Mouse (Mus musculus) neural tube, embryonic 13.5 days (tissue): ENCODE results near the gene Men1. TPM values are rescaled to one million over a fixed set of nuclear protein-coding genes. Genes with fewer than 3 reads are reported as not detected.
A peak's percentile ranks its signal among the peaks of the same experiment; 100 is the strongest.

Experiments
- ATAC-seq: fragments of 200-750 bp; cut with Nextera tagmentation; 2 replicates; pipeline ENCODE4 v1.8.0; 2017; ENCODE audit warnings: low read depth, mild to moderate bottlenecking, moderate TSS enrichment, moderate library complexity
- H3K27ac ChIP-seq: fragments of 300-500 bp; sonication (generic); replicated peaks from 2 replicates; pipeline ENCODE4 v1.5.1; 2015; ENCODE audit warnings: moderate library complexity, mild to moderate bottlenecking, inconsistent platforms
- H3K27me3 ChIP-seq: fragments of 300-500 bp; sonication (generic); 2 replicates; pipeline ENCODE4 v1.6.1; 2015; ENCODE audit warnings: mild to moderate bottlenecking, inconsistent platforms
- H3K36me3 ChIP-seq: fragments of 300-500 bp; sonication (generic); 2 replicates; pipeline ENCODE4 v1.6.1; 2015; ENCODE audit warnings: mild to moderate bottlenecking, inconsistent platforms
- H3K4me1 ChIP-seq: fragments of 300-500 bp; sonication (generic); replicated peaks from 2 replicates; pipeline ENCODE4 v1.6.1; 2015; ENCODE audit warnings: inconsistent platforms
- H3K4me2 ChIP-seq: fragments of 300-500 bp; sonication (generic); 2 replicates; pipeline ENCODE4 v1.6.1; 2015; ENCODE audit warnings: inconsistent platforms, mild to moderate bottlenecking, moderate library complexity
- H3K4me3 ChIP-seq: fragments of 300-500 bp; sonication (generic); 2 replicates; pipeline ENCODE4 v1.5.1; 2015; ENCODE audit warnings: mild to moderate bottlenecking, inconsistent platforms
- H3K9ac ChIP-seq: fragments of 300-500 bp; sonication (generic); 2 replicates; pipeline ENCODE4 v1.6.1; 2015; ENCODE audit warnings: moderate library complexity, mild to moderate bottlenecking, inconsistent platforms
- H3K9me3 ChIP-seq: fragments of 300-500 bp; sonication (generic); 2 replicates; pipeline ENCODE4 v1.6.1; 2016; ENCODE audit warnings: inconsistent platforms
- WGBS: fragments of 180-500 bp; shearing (Covaris S2); methylation state at CpG from one replicate; pipeline ENCODE4 v1.1.7; 2015; 5-methylcytosine and 5-hydroxymethylcytosine counted together
- polyA plus RNA-seq: library from polyadenylated mRNA; unstranded; fragments of >200 nt; fragmentation: Nextera tagmentation; extraction: Ambion mirVana; gene quantifications from 2 replicates; pipeline ENCODE4 v1.2.1, GENCODE M21; 2015

The Men1 gene
- polyA plus RNA-seq, 1 experiment from 2014 or later: 71.5 TPM

DNA sequence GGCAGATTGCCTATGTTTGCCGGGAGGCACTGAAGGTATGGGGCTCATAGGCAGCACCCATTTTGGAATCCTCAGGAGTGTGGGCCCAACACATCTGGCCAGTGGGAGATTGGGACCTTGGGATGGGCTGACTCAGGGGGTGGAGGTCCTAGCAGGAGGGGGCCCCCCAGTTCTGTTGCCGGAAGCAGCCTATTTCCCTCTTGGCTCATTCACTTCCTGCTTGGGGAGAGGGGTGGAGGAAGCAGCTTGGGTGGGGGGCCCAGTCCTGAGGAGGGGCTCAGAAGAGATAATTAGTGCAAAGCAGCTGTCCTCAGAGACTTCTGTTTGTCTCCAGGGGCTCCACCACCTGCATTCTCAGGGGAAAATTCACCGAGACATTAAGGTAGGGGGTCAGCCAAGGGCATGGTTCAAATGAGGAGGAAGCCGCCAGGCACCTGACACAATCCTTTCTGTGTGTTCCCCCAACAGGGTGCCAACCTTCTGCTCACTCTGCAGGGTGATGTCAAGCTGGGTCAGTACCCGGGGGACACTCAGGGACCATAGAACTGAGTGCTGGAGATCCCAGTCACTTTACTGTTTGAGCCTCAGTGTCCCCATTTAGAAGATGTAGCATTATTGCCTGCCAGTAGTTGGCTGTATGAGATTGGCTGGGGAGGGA is 7.6 kb downstream of the Men1 start:
- H3K36me3 ChIP-seq: peaks cover 78% of the 10 kb centered on the region
- no peaks in the 10 kb centered on the region for H3K9me3 ChIP-seq
- H3K4me3 ChIP-seq: peak overlapping the region; percentile 59; the same call in 1 of the 2 replicates
- H3K9ac ChIP-seq: no peak overlapping the region
- ATAC-seq: no peak
- peak overlapping the region; percentile 85 for H3K4me2 ChIP-seq
- peaks cover 20% of the 10 kb centered on the region for H3K4me1 ChIP-seq
- WGBS: 70% methylated on average over 5 of the region's 5 CpGs
- no peak overlapping the region; the same call in 1 of the 2 replicates for H3K27ac ChIP-seq
- H3K27me3 ChIP-seq: no peaks in the 10 kb centered on the region

DNA sequence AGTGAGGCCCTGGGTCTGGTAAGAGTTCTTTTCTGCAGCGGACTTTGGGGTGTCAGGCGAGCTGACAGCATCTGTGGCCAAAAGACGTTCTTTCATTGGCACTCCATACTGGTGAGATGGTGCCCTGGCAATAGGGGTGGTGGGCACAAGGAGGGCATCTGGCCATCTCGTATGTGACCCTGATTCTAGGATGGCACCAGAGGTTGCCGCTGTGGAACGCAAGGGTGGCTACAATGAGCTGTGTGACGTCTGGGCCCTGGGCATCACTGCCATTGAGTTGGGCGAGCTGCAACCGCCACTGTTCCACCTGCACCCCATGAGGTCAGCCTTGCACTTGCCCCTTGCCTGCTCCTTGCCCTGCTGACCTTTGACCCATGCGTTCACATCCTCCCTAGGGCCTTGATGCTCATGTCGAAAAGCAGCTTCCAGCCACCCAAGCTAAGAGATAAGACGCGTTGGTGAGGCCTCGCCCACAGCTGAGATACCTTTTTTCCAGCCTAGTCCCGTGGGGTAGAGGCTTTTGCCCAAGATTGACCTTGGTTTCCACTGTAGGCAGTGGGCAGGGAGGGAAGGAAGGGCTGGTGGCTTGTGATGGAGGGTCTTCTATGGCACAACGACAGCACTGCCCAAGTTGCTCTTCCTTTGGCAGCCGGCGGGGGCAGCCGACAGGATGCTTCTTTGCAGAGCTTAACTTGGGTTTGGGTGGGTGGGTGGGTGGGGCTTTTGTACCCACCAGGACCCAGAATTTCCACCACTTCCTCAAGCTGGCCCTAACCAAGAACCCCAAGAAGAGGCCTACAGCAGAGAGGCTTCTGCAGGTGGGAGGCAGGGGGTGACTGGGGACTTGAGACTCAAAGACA is 8.5 kb downstream of the Men1 start:
- Histone ChIP-seq H3K4me3 (no peak overlapping the region), H3K27ac (no peak overlapping the region), H3K9ac (no peak overlapping the region), H3K9me3 (no peaks in the 10 kb centered on the region), H3K4me1 (peaks cover 18% of the 10 kb centered on the region), H3K27me3 (no peaks in the 10 kb centered on the region), H3K36me3 (peaks cover 78% of the 10 kb centered on the region), H3K4me2 (no peak overlapping the region)
- ATAC-seq: no peak
- WGBS: 89% methylated on average over 19 of the region's 19 CpGs

DNA sequence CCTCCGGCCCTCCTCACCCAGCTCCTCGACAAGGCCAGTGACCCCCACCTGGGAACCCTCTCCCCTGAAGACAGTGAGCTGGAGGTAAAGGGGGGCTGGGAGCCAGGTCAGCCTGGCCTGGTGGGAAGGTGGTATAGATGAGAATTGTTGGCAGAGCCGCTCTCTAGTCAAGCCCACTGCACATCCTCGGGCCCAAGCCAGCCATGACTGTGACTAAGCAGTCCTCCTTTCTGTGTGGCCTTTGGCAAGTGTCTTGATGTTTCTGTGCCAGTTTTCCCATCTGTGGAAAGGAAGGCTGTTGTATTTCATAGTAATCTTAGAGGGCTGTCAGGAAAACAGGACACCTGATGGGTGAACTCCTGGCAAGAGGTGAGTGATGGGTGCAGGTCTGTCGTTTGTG is 9.2 kb downstream of the Men1 start:
- ATAC-seq: no peak
- peaks cover 78% of the 10 kb centered on the region for H3K36me3 ChIP-seq
- WGBS: 86% methylated on average over 5 of the region's 5 CpGs

DNA sequence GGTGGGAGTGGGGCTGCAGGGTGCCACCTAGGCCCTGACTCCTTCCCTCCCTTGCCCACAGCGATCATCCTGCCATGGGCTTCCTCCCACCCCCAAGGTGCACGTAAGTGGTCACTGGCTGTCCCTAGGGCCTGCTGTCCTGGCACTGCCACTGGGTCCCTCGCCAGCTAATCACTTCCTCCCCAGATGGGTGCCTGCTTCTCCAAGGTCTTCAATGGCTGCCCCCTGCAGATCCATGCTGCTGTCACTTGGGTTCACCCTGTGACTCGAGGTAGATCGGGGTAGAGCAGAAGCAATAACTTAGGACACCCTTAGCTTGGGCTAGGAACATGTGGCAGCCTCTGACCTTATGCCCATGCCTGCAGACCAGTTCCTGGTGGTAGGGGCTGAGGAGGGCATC is 11.2 kb downstream of the Men1 start:
- Histone ChIP-seq H3K36me3 (peaks cover 83% of the 10 kb centered on the region), H3K4me2 (no peak overlapping the region), H3K9me3 (no peaks in the 10 kb centered on the region), H3K27me3 (no peaks in the 10 kb centered on the region), H3K4me3 (no peak overlapping the region), H3K9ac (no peak overlapping the region), H3K4me1 (peaks cover 7% of the 10 kb centered on the region), H3K27ac (no peak overlapping the region)
- WGBS: 90% methylated on average over 5 of the region's 5 CpGs
- ATAC-seq: no peak

More for the DNA sequence above, 9.2 kb downstream of the Men1 start:
- no peaks in the 10 kb centered on the region for H3K9me3 ChIP-seq
- peaks cover 18% of the 10 kb centered on the region for H3K4me1 ChIP-seq
- no peak overlapping the region for H3K27ac ChIP-seq
- H3K4me3 ChIP-seq: no peak overlapping the region
- H3K27me3 ChIP-seq: no peaks in the 10 kb centered on the region
- H3K4me2 ChIP-seq: no peak overlapping the region
- no peak overlapping the region for H3K9ac ChIP-seq

DNA sequence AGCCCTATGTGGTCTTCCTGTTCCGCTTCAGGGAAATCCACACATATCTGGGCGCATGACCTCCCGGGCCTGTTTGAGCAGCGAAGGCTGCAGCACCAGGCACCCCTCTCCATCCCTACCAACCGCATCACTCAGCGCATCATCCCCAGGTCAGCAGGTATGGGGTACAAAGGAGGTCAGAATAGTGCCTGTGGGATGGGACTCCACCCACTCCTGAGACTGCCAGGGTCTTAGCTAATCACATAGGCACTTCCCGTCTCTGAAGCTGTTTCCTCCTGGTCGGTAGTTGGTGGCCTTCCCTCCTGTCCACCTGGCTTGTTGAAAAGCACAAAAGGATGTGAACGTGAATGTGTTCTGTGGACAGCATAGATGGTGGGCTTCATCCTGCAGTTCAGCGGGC is 11.9 kb downstream of the Men1 start:
- peaks cover 86% of the 10 kb centered on the region for H3K36me3 ChIP-seq
- 87% methylated on average over 10 of the region's 10 CpGs for WGBS
- H3K4me2 ChIP-seq: no peak overlapping the region
- no peaks in the 10 kb centered on the region for H3K9me3 ChIP-seq
- H3K9ac ChIP-seq: no peak overlapping the region
- H3K27me3 ChIP-seq: no peaks in the 10 kb centered on the region
- no peak overlapping the region for H3K27ac ChIP-seq
- no peak for ATAC-seq
- peaks cover under 1% of the 10 kb centered on the region; the same call in 1 of the 2 replicates for H3K4me1 ChIP-seq
- H3K4me3 ChIP-seq: no peak overlapping the region

DNA sequence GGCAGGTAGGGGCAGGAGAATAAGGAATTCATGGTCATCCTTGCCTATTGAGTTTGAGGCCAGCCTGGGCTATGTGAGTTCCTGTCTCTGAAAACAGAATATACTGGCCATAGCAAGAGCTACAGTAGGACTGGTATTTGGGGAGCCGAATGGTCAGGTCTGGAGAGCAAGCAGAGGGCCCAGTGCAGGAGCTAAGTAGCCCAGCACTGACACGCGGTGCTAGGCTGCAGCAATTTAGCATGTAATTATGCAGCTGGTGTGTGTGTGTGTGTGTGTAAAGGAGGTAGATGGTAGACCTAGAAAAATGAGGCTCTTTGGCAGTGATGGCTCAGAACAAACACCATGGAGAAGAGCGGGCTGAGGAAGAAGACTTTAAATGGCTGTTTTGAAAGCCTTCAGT is 12.8 kb downstream of the Men1 start:
- no peaks in the 10 kb centered on the region for H3K9me3 ChIP-seq
- H3K4me2 ChIP-seq: no peak overlapping the region
- 94% methylated on average over 4 of the region's 4 CpGs for WGBS
- no peak for ATAC-seq
- no peaks in the 10 kb centered on the region; the same call in 1 of the 2 replicates for H3K4me1 ChIP-seq
- no peak overlapping the region for H3K9ac ChIP-seq
- H3K4me3 ChIP-seq: no peak overlapping the region
- H3K27me3 ChIP-seq: no peaks in the 10 kb centered on the region
- H3K36me3 ChIP-seq: peaks cover 87% of the 10 kb centered on the region
- H3K27ac ChIP-seq: no peak overlapping the region

DNA sequence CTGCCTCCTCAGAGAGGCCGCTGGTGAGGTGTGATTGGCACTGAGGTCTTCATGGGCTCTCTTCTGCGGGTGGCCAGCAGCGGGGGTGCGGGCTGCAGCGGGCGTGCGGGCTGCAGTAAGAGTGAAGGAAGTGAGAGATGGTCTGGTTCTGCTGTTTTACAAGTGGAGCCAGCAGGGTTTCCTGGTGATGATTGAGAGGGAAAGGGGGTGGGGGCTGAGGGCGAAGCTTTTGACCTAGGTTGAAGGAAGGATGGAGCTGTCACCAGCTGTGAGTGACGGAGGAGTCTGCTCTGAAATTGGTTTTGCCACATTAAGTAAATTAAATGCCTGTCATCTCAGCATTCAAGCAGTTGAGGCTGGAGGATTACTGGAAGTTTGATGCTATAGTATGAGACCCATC is 13.9 kb downstream of the Men1 start:
- no peaks in the 10 kb centered on the region; the same call in 1 of the 2 replicates for H3K4me1 ChIP-seq
- H3K36me3 ChIP-seq: peaks cover 89% of the 10 kb centered on the region
- peak overlapping the region; percentile 38; the same call in 1 of the 2 replicates for H3K27ac ChIP-seq
- 0 out of 2 replicates have a peak overlapping the region, but pooled peaks have one; percentile 5 for H3K9ac ChIP-seq
- no peaks in the 10 kb centered on the region for H3K27me3 ChIP-seq
- WGBS: 53% methylated on average over 9 of the region's 9 CpGs
- no peak overlapping the region for H3K4me2 ChIP-seq
- no peak for ATAC-seq
- H3K4me3 ChIP-seq: no peak overlapping the region
- H3K9me3 ChIP-seq: no peaks in the 10 kb centered on the region

DNA sequence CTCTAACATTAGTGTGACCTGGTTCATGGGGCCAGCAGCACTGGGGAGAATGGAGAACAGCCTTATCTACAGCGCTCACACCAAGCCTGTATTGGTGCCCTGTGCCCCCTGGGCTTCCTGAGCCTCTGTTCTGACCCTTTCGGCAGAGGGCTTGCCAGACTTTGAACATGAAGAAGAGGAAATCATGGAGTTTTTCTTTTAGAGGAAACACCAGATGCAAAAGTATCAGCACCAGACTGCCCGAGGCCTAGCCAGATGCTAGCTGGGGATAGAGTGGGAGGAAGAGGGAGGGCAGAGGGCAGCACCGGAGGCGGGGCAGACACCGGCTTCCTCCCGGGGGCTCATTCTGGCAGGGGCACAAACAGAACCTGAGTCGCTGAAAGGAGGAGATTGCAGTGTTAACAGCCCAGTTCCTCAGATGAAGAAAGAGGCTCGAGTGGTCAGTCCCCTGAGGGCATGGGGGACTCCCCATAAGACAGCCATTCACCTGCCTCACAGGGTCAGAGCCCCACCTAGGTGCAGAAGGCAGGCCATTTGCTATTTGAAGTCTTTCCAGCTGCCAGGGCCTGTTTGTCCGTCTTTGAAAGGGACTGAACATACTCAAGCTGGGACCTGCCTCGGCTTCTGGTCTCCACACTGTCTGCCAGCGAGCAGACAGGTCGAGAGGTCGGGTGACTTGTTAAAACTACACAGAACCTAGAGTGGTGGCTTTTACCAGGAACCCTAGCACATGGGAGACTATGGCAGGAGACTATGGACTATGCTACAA is 14.6 kb downstream of the Men1 start:
- WGBS: 35% methylated on average over 14 of the region's 14 CpGs
- Histone ChIP-seq H3K4me1 (no peaks in the 10 kb centered on the region; the same call in 1 of the 2 replicates), H3K4me3 (no peak overlapping the region), H3K4me2 (no peak overlapping the region), H3K36me3 (peaks cover 89% of the 10 kb centered on the region), H3K27me3 (no peaks in the 10 kb centered on the region), H3K27ac (no peak overlapping the region), H3K9me3 (no peaks in the 10 kb centered on the region), H3K9ac (no peak overlapping the region)
- no peak for ATAC-seq

DNA sequence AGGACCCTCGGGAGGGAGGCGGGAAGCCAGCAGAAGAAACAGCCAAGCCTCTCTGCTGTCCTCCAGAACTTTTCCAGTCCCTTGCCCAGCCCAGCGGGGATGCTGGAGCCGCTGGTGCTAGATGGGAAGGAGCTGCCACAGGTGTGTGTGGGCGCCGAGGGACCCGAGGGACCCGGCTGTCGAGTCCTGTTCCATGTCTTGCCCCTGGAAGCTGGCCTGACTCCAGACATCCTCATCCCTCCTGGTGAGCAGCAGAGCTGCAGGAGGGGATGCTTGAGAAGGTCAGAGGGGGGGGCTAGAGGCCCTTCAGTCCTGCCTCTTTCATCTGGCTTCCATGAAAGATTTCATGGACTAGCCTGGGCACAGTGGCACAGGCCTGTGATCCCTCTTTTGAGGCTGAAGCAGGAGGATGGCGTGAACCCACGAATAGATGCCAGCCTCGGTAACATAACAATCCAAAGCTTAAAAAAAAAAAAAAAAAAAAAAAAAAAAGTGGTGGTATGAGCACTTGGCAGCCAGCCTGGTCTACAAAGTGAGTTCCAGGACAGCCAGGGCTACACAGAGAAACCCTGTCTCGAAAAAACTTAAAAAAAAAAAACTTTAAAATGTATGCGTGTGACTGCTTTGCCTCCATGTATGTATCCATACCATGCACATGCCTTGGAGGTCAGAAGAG is 16.8 kb downstream of the Men1 start:
- WGBS: 68% methylated on average over 14 of the region's 14 CpGs
- peaks cover 73% of the 10 kb centered on the region for H3K36me3 ChIP-seq

DNA sequence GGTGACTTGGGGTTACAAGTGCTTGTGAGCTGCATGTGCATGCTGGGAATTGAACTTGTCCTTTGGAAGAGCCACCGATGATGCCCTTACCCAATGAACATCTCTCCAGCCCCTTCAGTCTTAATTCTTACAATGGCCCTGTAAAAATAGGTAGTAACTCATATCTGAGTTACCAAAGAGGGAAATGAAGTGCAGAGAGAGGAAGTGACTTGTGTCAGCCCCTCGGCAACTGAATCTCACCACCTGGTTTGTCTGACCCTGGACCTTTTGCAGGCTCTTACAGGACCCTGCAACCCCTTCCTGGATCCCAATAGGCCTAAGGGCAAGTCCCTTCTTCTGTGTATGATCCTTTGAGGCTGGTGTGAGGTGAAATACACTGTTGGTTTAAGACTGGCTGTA is 17.3 kb downstream of the Men1 start:
- H3K4me2 ChIP-seq: no peak overlapping the region
- no peaks in the 10 kb centered on the region; the same call in 1 of the 2 replicates for H3K4me1 ChIP-seq
- H3K4me3 ChIP-seq: no peak overlapping the region
- WGBS: 86% methylated on average over 2 of the region's 2 CpGs
- H3K9ac ChIP-seq: no peak overlapping the region
- H3K27me3 ChIP-seq: no peaks in the 10 kb centered on the region
- peaks cover 68% of the 10 kb centered on the region for H3K36me3 ChIP-seq
- no peak for ATAC-seq
- H3K9me3 ChIP-seq: no peaks in the 10 kb centered on the region
- H3K27ac ChIP-seq: no peak overlapping the region

More for the DNA sequence above, 16.8 kb downstream of the Men1 start:
- Histone ChIP-seq H3K4me2 (no peak overlapping the region), H3K9ac (no peak overlapping the region), H3K4me1 (no peaks in the 10 kb centered on the region; the same call in 1 of the 2 replicates), H3K9me3 (no peaks in the 10 kb centered on the region), H3K27ac (no peak overlapping the region), H3K27me3 (no peaks in the 10 kb centered on the region), H3K4me3 (no peak overlapping the region)
- ATAC-seq: no peak

DNA sequence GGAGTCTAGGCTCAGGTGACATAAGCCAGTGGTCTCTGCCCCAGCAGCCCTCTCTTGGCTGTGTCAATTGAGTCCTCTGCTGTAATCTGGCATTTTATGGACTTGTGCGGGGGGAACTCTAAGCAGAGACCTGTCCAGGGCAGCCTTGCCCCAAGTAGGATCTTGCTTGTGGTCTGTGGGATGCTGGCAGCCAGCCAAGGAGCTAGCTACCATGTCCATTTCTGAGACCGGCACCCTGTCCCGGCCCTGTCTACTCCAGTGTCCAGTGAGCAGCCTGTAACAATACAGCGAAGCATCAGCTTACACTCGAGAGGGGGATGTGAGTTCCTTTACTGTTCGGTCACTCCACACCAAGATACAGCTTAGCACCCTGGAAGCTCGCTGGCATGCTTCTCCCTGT is 19.3 kb downstream of the Men1 start:
- Histone ChIP-seq H3K4me3 (no peak overlapping the region), H3K9me3 (no peaks in the 10 kb centered on the region), H3K36me3 (peaks cover 49% of the 10 kb centered on the region), H3K27ac (no peak overlapping the region), H3K4me2 (no peak overlapping the region), H3K9ac (no peak overlapping the region), H3K27me3 (no peaks in the 10 kb centered on the region), H3K4me1 (no peaks in the 10 kb centered on the region; the same call in 1 of the 2 replicates)
- no peak for ATAC-seq
- WGBS: 88% methylated on average over 7 of the region's 7 CpGs
